Mouse (Mus musculus) layer of hippocampus, postnatal 14 days (tissue): ENCODE data around the gene Abcc4. TPM values are rescaled to one million over a fixed set of nuclear protein-coding genes. Genes with fewer than 3 reads are reported as not detected.
"Not testable (repeated sequence)": the region's sequence is repeated elsewhere in the genome, so short reads cannot be mapped to it uniquely, and the experiment has no call there.

ENCODE experiments used
- DNase-seq, 2 experiments: peaks; one replicate each; pipeline ENCODE4 v3.0.0; 2021 to 2022; ENCODE audit warnings: low spot score in 2 of 2, mixed read lengths in 1 of 2
- total RNA-seq, 2 experiments: library from RNA; stranded (reverse); gene quantifications; 2 replicates each; pipeline ENCODE4 v1.2.3; 2021

Abcc4 gene
- total RNA-seq, 2 experiments from 2014 or later: 8.8 to 10.3 TPM

DNA sequence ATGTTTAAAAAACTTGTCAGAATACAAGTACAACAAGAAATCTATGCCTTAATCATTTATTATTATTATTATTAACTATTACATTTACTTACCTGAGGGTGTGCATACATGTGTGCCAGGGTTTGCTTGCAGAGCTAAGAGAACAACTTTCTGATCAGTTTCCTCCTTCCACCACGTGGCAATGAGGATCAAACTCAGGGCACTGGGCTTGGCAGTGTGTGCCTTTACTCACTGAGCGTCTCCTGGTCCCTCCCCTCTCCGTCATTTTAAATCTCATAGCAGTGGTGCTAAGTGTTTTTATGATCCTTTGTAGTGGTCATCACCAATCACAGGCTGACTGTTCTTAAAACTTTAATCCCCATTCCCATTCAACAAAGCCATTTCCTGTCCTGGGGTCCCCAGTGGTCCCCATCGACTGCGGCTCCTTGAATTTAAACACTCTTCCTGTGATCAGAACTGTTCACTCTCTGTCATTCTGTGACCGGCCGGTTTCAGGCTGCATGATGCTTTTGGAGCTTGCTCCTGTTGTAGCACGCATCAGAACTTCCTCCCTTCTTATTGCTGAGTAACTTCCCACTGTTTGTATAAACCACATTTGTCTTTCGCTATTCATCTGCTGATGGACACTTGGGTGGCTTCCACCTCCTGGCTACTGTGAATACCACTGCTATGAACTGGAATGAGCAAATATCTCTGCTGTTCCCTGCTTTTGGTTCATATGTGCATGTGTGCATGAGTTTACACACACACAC, 191.6 kb downstream of the Abcc4 start:
- DNase-seq: no peak

GRCm38 (mm10) chr14:118511715-118512114, 194.3 kb downstream of the Abcc4 start:
- DNase-seq: not testable (repeated sequence)

GRCm38 (mm10) chr14:118510793-118511192, 195.2 kb downstream of the Abcc4 start:
- DNase-seq: peak in 1 of 2 experiments; percentile 4

- DNase-seq: peak; percentile 22 to 53
Measured at GRCm38 (mm10) chr14:118510216-118510615, 195.8 kb downstream of the Abcc4 start.

- no peak for DNase-seq
Measured at GRCm38 (mm10) chr14:118507829-118508228, 198.2 kb downstream of the Abcc4 start.

- peak in 1 of 2 experiments; percentile 17 for DNase-seq
Measured at GRCm38 (mm10) chr14:118506591-118507146, 199.3 kb downstream of the Abcc4 start.

DNA sequence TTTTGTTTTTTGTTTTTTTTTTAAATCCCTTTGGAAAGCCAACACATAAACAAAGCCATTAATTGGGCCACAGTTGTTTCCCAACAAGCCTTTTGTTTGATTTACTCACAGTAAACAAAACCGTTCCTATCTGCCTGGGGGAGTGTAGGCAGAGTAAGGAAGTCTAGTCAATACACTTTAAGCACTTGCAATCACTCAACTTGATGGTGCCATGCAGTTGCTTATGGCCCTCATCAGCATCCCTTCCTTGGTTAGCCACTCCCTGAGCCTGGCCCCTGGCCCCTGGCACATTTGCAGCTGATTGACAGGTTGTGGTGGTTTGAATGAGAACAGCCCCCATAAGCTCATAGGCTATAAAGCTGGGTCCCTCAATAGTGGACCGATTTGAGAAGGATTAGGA, 209.3 kb downstream of the Abcc4 start:
- no peak for DNase-seq

DNA sequence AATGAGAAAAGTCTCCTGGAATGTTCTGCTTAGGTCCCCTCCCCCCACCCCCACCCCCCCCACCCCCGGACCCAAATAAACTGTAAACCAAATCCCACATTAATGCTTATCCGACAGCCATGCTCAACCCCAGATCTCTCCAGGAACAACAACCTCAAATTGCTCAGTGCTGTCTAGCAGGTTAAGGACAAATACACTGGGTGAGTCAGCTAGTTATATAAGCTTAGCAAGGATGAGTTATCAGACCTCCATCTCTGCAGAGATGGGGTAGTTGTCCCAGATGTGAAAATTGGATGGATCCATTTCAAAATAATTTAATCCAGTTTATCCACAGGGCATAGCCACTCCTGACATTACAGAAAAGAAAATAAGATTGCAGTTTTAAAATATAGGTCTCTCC, 210.6 kb downstream of the Abcc4 start:
- no peak for DNase-seq

- DNase-seq: no peak
Measured at GRCm38 (mm10) chr14:118491708-118492107, 214.3 kb downstream of the Abcc4 start.

DNA sequence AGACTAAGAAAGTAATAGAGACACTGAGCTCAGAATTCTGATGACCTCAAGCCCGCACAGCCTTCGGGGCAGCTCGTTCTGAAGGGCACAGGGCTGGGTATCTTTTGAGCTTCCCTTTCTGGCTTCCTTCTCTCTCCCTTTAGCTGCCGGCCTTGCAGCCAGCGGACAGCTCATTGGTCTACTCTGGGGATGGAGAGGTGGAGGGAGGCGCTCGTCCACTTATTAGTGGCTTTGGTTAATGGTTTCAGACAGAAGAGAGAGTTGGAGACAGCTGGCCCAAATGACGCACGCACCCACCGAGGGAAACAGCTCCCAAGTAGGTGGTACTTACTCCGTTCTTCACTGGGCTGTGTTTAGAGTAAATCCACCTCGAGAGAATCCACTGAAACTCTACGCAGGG, 214.7 kb downstream of the Abcc4 start:
- no peak for DNase-seq

DNA sequence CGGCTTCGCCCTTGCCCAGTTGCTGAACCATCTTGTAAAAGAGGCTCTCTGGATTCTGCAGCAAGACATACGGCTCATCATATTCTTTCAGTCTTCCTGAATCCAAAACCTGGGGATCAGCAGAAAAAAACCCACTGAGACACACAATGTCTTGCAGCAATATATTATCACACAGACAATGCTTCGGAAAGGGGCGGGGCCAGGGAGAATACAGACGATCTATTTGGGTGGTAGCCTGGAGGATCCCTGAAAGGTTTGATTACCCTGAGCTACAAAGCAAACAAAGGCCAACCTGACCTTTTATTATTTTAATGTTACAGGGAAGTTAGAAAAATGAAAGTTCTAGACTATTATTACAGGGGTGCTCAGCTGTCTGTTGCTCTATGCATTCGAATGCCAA, 215.5 kb downstream of the Abcc4 start:
- no peak for DNase-seq

DNA sequence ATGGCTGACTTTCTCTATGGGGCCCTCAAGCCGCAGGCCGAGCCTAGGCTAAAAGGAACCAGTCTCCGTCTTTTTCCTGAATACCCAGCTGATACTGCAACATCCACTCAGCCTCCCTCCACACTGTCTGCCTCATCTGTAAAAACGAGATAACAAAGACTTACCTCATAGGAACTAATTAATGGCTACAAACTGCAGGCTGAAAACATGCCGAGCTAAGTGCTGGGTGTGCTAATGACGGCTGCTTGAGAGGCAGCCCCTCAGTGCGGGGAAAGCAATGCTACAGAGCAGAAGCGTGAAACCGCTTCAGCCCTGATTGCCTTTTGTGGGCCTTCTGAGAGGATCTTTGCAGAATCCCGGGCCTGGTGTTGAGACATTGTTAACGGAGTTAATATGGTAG, 219.7 kb downstream of the Abcc4 start:
- DNase-seq: no peak

DNA sequence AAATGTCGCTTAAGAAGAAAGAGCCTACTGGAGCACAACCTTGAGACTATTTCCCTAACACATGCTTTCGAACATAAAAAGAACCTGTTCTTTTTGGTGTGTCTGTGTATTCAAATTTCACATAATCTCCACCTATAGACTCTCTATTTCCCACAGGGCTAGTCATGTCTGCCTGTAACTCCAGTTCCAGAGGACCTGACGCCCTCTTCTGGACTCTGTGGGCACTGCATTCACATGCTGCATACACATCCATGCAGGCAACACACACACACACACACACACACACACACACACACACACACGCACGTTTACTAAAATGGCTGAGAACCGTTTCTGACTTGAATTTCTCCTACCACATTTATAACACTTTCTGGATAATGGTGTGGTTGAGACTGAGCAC, 220.4 kb downstream of the Abcc4 start:
- DNase-seq: no peak

DNA sequence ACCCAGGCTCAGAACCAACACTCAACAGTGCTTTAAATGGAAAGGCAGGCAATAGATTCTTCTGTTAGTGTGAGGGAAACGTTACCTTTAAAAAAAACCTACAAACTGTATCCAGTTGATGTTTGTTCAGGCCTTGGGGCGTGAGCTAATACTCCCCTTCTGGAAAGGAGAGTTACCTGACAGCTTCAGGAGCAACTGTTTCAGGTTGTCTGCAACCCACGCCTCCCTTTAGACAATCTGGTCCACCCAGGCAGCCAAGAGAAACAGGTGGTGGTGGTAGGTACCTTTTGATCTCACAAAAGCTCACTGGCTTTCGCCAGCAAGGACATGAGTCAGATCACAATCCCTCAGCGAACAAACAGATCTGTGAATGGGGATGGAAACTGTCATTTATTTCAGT, 223.7 kb downstream of the Abcc4 start:
- no peak for DNase-seq

GRCm38 (mm10) chr14:118481779-118482178, 224.2 kb downstream of the Abcc4 start:
- no peak for DNase-seq

- no peak for DNase-seq
Measured at GRCm38 (mm10) chr14:118476329-118476728, 229.7 kb downstream of the Abcc4 start.

- DNase-seq: no peak
Measured at GRCm38 (mm10) chr14:118475100-118475454, 230.9 kb downstream of the Abcc4 start.

DNA sequence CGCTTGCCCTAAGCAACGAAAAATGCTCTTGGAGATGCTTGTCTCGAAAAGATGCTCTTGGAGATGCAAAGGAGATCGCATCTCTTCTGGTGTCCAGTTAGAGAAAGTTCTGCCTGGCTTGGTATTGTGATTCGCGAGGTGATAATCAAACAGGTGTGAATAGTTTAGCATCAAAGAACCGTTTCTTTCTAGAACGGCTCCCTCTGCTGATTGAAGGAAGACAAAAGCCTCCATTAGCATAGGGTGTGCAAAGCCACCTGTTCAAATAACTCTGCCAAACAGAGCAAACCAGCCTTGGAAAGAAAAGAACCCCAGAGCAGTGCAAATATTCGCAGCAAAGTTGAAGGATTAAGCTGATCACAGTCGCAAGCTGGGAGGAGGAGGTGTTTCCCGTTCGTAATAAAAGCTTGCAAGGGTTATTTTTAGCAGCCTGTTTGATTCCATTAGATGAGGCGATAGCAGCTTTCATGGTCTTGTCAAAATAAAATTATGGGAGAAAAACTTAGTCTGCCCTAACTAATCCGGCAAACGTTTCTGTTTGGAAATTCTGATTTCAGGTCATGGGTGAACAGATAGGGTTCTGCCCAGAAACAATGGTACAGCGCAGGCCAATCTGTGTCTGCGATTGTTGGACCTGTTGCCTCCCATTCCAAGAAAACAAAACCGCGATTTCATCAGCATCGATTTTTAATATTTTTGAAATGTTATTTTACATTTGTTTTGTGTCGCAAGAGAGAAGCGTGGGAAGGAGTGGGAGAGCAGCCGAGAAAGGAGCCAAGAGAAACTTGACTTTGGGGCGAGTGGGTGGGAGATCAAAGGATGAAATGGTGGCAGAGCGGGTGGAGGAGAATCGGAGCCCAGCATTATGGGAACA, 231.6 kb downstream of the Abcc4 start:
- DNase-seq: peak; percentile 27 to 37

- DNase-seq: peak; percentile 50 to 59
Measured at GRCm38 (mm10) chr14:118473831-118474193, 232.2 kb downstream of the Abcc4 start.

DNA sequence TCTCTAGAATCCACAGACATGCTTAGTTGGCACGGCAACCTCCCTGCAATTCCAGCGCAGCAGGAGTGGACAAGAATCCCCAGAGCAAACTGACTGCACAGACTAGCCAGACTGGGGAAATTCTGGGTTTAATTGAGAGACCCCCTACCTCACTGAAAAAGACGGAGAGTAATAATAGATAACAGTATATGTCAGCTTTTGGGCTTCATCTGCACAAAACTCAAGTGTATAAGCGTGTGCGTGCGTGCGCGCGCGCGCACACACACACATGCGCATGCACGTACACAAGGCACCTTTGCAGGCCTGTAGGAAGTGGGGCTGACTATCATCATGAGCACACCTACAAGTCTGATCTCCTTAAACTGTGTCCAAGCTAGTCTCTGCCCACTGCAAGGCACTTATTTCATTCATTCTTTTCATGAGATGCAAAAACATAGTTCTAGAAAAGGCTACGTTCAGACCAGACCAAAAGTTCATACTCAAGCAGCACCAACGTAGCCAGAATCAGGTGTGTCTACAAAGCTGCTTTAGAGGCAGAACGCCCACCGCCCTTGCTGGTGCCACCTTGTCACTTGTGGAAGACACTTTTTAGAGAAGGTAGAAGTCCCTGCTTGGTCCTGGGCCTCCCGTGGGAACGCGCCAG, 232.7 kb downstream of the Abcc4 start:
- peak in 1 of 2 experiments; percentile 6 for DNase-seq

GRCm38 (mm10) chr14:118465331-118465730, 240.7 kb downstream of the Abcc4 start:
- no peak for DNase-seq

DNA sequence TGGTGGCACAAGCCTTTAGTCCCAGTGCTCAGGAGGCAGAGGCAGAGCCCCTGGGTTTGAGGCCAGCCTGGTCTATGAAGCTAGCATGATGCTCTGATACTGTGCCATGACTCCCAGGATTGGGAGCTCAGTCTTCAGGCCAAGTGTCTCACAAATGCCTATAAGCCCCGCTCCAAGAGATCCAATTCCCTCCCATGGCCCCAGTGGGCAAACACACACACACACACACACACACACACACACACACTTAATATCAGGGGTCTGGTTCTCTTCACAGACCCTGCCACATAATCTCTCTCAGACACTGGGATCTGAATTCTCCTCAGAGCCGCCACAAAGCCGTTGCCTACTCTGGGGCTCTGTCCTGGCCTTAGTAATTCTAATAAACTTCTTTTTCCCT, 241.6 kb downstream of the Abcc4 start:
- DNase-seq: no peak
